Mouse (Mus musculus) midbrain, embryonic 12.5 days (tissue): ENCODE measurements around the gene Olfr107. TPM values are rescaled to one million over a fixed set of nuclear protein-coding genes. Genes with fewer than 3 reads are reported as not detected.

Source experiments
- ATAC-seq: fragments of 200-750 bp; cut with Nextera tagmentation; 2 replicates; pipeline ENCODE4 v1.8.0; 2017; ENCODE audit warnings: low read depth, moderate TSS enrichment, moderate library complexity; ENCODE audit not compliant: low FRiP score
- H3K27ac ChIP-seq: fragments of 300-500 bp; sonication (generic); replicated peaks from 2 replicates; pipeline ENCODE4 v1.5.1; 2016; ENCODE audit warnings: mild to moderate bottlenecking
- H3K27me3 ChIP-seq: fragments of 300-500 bp; sonication (generic); 2 replicates; pipeline ENCODE4 v1.6.1; 2016; ENCODE audit warnings: mild to moderate bottlenecking
- H3K36me3 ChIP-seq: fragments of 300-500 bp; sonication (generic); 2 replicates; pipeline ENCODE4 v1.6.1; 2016
- H3K4me1 ChIP-seq: fragments of 300-500 bp; sonication (generic); 2 replicates; pipeline ENCODE4 v1.6.1; 2016
- H3K4me2 ChIP-seq: fragments of 300-500 bp; sonication (generic); replicated peaks from 2 replicates; pipeline ENCODE4 v1.6.1; 2016; ENCODE audit warnings: mild to moderate bottlenecking, moderate library complexity
- H3K4me3 ChIP-seq: fragments of 300-500 bp; sonication (generic); 2 replicates; pipeline ENCODE4 v1.5.1; 2016; ENCODE audit warnings: mild to moderate bottlenecking
- H3K9ac ChIP-seq: fragments of 300-500 bp; sonication (generic); replicated peaks from 2 replicates; pipeline ENCODE4 v1.6.1; 2016; ENCODE audit warnings: mild to moderate bottlenecking, moderate library complexity
- H3K9me3 ChIP-seq: fragments of 300-500 bp; sonication (generic); 2 replicates; pipeline ENCODE4 v1.6.1; 2016; ENCODE audit warnings: mild to moderate bottlenecking
- WGBS: fragments of 180-500 bp; shearing (Covaris S2); methylation state at CpG from one replicate; pipeline ENCODE4 v1.1.7; 2016; 5-methylcytosine and 5-hydroxymethylcytosine counted together
- polyA plus RNA-seq: library from polyadenylated mRNA; unstranded; fragments of >200 nt; fragmentation: Nextera tagmentation; extraction: Ambion mirVana; gene quantifications from 2 replicates; pipeline ENCODE4 v1.2.1, GENCODE M21; 2016

Olfr107 gene
- polyA plus RNA-seq = not detected in 2 replicates

DNA sequence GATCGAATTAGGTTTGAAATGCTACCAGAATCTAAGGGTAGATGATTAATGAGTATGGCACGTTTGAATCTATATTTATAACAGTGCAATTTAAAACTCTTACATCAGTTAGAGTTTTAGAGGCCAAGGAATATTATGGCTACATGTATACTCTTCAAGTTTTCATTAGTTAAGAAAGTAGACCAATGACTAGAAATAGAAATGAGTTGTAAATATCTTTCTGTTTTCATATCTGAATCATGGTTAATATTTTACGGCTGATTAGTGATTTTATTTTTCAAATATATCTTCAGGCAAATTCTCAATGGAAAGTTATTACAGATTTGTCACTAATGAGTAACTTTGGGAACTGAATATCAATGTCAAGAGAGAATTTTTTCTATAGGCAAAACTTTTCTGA, at the start of gene Olfr107:
TSS of gene Olfr107 (plus strand) at position 301 of the 400 bp plus-strand sequence.
- Histone ChIP-seq H3K4me3 (no peak within 1 kb of the TSS), H3K27ac (no peak within 1 kb of the TSS), H3K36me3 (no peaks in the 10 kb centered on the region), H3K9ac (no peak within 1 kb of the TSS), H3K4me2 (no peak within 1 kb of the TSS), H3K4me1 (no peaks in the 10 kb centered on the region), H3K9me3 (no peaks in the 10 kb centered on the region), H3K27me3 (no peaks in the 10 kb centered on the region)
- WGBS = 79% methylated on average over 3 of the region's 3 CpGs
- no peak for ATAC-seq

DNA sequence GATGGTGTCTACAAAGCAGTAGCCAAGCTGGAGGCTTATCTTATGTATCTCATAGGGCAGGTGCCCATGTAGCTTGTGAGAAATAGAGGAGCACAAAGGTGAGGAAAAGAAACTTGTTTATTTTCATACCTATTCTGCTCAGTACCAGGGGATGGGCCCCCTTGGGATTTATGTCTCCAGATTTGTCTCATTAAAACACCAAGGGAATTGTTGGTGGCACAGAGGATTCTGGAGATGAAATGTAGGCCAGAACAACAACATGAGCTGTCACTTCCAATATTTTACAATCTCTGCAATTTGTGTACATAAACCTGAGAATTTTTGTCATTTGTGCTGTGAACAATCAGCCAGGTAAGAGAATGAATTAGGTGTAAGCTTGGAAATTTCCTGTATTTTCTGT, 39.7 kb upstream of the Olfr107 start, which contains the start of gene Olfr104-ps:
TSS of gene Olfr104-ps (plus strand) at position 301 of the 400 bp plus-strand sequence.
- H3K4me2 ChIP-seq = no peak within 1 kb of the TSS
- ATAC-seq = no peak

DNA sequence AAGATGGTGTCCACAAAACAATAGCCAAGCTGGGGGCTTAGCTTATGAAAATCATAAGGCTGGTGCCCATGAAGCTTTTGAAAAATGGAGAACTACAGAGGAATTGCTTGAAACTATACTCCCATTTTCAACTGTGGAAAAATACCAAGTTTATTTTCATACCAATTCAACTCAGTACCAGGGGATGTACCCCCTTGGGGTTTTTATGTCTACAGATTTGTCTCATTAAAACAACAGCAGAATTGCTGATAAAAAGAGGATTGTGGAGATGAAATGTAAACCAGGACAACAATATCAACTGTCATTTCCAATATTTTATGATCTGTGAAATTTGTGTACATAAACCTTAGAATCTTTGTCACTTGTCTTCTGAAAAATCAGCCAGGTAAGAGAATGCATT, 20.3 kb upstream of the Olfr107 start, which contains the start of gene Olfr105-ps:
TSS of gene Olfr105-ps (plus strand) at position 301 of the 400 bp plus-strand sequence.
- no peaks in the 10 kb centered on the region for H3K9me3 ChIP-seq
- no peak for ATAC-seq
- no peak within 1 kb of the TSS for H3K4me2 ChIP-seq
- no peaks in the 10 kb centered on the region for H3K4me1 ChIP-seq
- H3K27ac ChIP-seq = no peak within 1 kb of the TSS
- H3K36me3 ChIP-seq = no peaks in the 10 kb centered on the region
- no peaks in the 10 kb centered on the region for H3K27me3 ChIP-seq
- no peak within 1 kb of the TSS for H3K4me3 ChIP-seq
- no peak within 1 kb of the TSS for H3K9ac ChIP-seq

More for the DNA sequence above, 39.7 kb upstream of the Olfr107 start, which contains the start of gene Olfr104-ps:
- H3K27ac ChIP-seq = no peak within 1 kb of the TSS
- no peaks in the 10 kb centered on the region for H3K36me3 ChIP-seq
- H3K27me3 ChIP-seq = no peaks in the 10 kb centered on the region
- H3K4me1 ChIP-seq = no peaks in the 10 kb centered on the region
- no peak within 1 kb of the TSS for H3K9ac ChIP-seq
- H3K4me3 ChIP-seq = no peak within 1 kb of the TSS
- no peaks in the 10 kb centered on the region for H3K9me3 ChIP-seq

- Histone ChIP-seq H3K9me3 (no peaks in the 10 kb centered on the region), H3K9ac (no peak within 1 kb of the TSS), H3K4me1 (no peaks in the 10 kb centered on the region), H3K27me3 (no peaks in the 10 kb centered on the region), H3K4me3 (no peak within 1 kb of the TSS), H3K36me3 (no peaks in the 10 kb centered on the region), H3K27ac (no peak within 1 kb of the TSS), H3K4me2 (no peak within 1 kb of the TSS)
- WGBS = 83% methylated on average over 1 of the region's 1 CpGs
- ATAC-seq = no peak
Observed at GRCm38 (mm10) chr17:37390093-37390492, 8.9 kb upstream of the Olfr107 start, which contains the start of gene Olfr106-ps. Olfr106-ps (plus strand) TSS chr17:37390393.

GRCm38 (mm10) chr17:37413380-37413779, 14.4 kb downstream of the Olfr107 start:
- H3K4me1 ChIP-seq = no peaks in the 10 kb centered on the region
- H3K9me3 ChIP-seq = no peaks in the 10 kb centered on the region
- no peak overlapping the region for H3K27ac ChIP-seq
- H3K4me2 ChIP-seq = no peak overlapping the region
- no peak overlapping the region for H3K9ac ChIP-seq
- no peaks in the 10 kb centered on the region for H3K36me3 ChIP-seq
- H3K27me3 ChIP-seq = no peaks in the 10 kb centered on the region
- ATAC-seq = no peak
- no peak overlapping the region for H3K4me3 ChIP-seq

DNA sequence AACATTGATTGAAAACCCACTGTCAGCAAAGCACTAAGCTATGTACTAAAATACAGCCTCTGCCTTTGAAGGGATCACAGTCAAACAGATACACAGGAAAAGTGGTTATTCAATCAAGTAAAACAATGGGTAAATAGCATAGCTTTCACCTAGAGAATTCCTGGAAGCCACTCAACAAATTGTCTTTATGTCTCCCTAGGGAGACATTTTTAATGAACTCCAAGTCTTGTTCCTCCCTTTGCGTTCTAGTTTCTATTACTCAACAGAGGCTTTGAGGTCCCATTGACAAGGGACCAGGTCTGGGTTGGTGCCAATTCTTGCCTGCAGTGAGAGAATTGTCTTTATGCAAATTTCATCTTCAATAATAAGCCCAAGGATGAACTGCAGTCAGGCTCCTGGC, 46.2 kb downstream of the Olfr107 start, which contains the start of gene Olfr108:
TSS of gene Olfr108 (plus strand) at position 301 of the 400 bp plus-strand sequence.
- 86% methylated on average over 1 of the region's 1 CpGs for WGBS
- no peak for ATAC-seq
- Histone ChIP-seq H3K27me3 (no peaks in the 10 kb centered on the region), H3K36me3 (no peaks in the 10 kb centered on the region), H3K27ac (no peak within 1 kb of the TSS), H3K9ac (no peak within 1 kb of the TSS), H3K4me2 (no peak within 1 kb of the TSS), H3K4me1 (no peaks in the 10 kb centered on the region), H3K4me3 (no peak within 1 kb of the TSS), H3K9me3 (no peaks in the 10 kb centered on the region)

Other genes with a start within 250 kb of the Olfr107 start
- gene Olfr93, start 237.7 kb upstream of the Olfr107 start, polyA plus RNA-seq = not detected in 2 replicates
- not detected in 2 replicates for gene Ubd, start 205.3 kb upstream of the Olfr107 start, polyA plus RNA-seq
- not detected in 2 replicates for gene Olfr94, start 198.2 kb upstream of the Olfr107 start, polyA plus RNA-seq
- not detected in 2 replicates for gene Olfr95, start 186.1 kb upstream of the Olfr107 start, polyA plus RNA-seq
- gene Olfr96, start 179.1 kb upstream of the Olfr107 start, polyA plus RNA-seq = not detected in 2 replicates
- gene Olfr97, start 161.9 kb upstream of the Olfr107 start, polyA plus RNA-seq = not detected in 2 replicates
- not detected in 2 replicates for gene Olfr98, start 135.5 kb upstream of the Olfr107 start, polyA plus RNA-seq
- gene H2-M3, start 129.0 kb upstream of the Olfr107 start, polyA plus RNA-seq = 0.99 and 1.6 TPM in 2 replicates
- gene Olfr99, start 115.8 kb upstream of the Olfr107 start, polyA plus RNA-seq = not detected in 2 replicates
- gene Olfr101, start 94.9 kb upstream of the Olfr107 start, polyA plus RNA-seq = not detected in 2 replicates
- gene Olfr102, start 82.2 kb upstream of the Olfr107 start, polyA plus RNA-seq = not detected in 2 replicates
- gene Olfr103, start 59.5 kb upstream of the Olfr107 start, polyA plus RNA-seq = not detected in 2 replicates
- gene Olfr104-ps, start 39.6 kb upstream of the Olfr107 start, polyA plus RNA-seq = not detected in 2 replicates
- gene Olfr105-ps, start 20.2 kb upstream of the Olfr107 start, polyA plus RNA-seq = not detected in 2 replicates
- gene Olfr106-ps, start 8.8 kb upstream of the Olfr107 start, polyA plus RNA-seq = not detected in 2 replicates
- not detected in 2 replicates for gene Olfr108, start 46.3 kb downstream of the Olfr107 start, polyA plus RNA-seq
- gene Olfr109, start 59.7 kb downstream of the Olfr107 start, polyA plus RNA-seq = not detected in 2 replicates
- gene H2-M2, start 84.3 kb downstream of the Olfr107 start, polyA plus RNA-seq = not detected in 2 replicates
- gene Olfr110, start 93.2 kb downstream of the Olfr107 start, polyA plus RNA-seq = not detected in 2 replicates
- gene Olfr111, start 108.8 kb downstream of the Olfr107 start, polyA plus RNA-seq = not detected in 2 replicates
- not detected in 2 replicates for gene Olfr112, start 170.2 kb downstream of the Olfr107 start, polyA plus RNA-seq
- not detected in 2 replicates for gene Olfr113, start 178.4 kb downstream of the Olfr107 start, polyA plus RNA-seq
- not detected in 2 replicates for gene Olfr114, start 193.5 kb downstream of the Olfr107 start, polyA plus RNA-seq
- not detected in 2 replicates for gene Olfr115, start 227.9 kb downstream of the Olfr107 start, polyA plus RNA-seq
- gene Olfr116, start 228.0 kb downstream of the Olfr107 start, polyA plus RNA-seq = not detected in 2 replicates